Comparison of ENCODE assay signal across 8 mouse cellular contexts in genomic region chr1:166154162-166155112, GRCm38 (mm10). TPM values are rescaled to one million over a fixed set of nuclear protein-coding genes. Genes with fewer than 3 reads are reported as not detected.
DNase-seq lines count a peak whose midpoint lies in the region; ATAC-seq lines count a peak whose summit lies in the region.

No protein-coding gene starts in this region.

- intact Hi-C loops in gastrocnemius, postnatal 14 days (cut with DNase I; ENCODE audit: low total_unique reads), result loop anchor here (2.0 to 5.0 kb wide), 3 partner anchors 152 to 376 kb away; partner anchors contain the start of gene Pou2f1
- intact Hi-C loops in left cerebral cortex, postnatal 36 days (cut with DNase I), result loop anchor here (5.0 to 10.0 kb wide), 3 partner anchors 107 to 480 kb away; no protein-coding TSS in a partner anchor

- 21% methylated on average over 29 of the region's 29 CpGs for WGBS in midbrain, embryonic 10.5 days

- no peak overlapping the region for H3K27ac ChIP-seq in midbrain, embryonic 10.5 days (replicated peaks)

- no peaks in the 10 kb centered on the region for H3K9me3 ChIP-seq in midbrain, embryonic 10.5 days (replicated peaks)

- H3K4me1 ChIP-seq in midbrain, embryonic 10.5 days, result peaks cover 18% of the 10 kb centered on the region

- peak; percentile 92 for ATAC-seq in inflammation-experienced regulatory T-cells, adult 6 months

- peak; percentile 56 for DNase-seq in adrenal gland, adult 2 months
- peak; percentile 87 for DNase-seq in embryo, embryonic 10 days (ENCODE audit: low spot score)
- DNase-seq in gastrocnemius, postnatal 14 days, result peak; percentile 71
- peak; percentile 66 to 68 for DNase-seq in left cerebral cortex, postnatal 36 days (ENCODE audit: low spot score in 2 of 2)
- peak; percentile 76 for DNase-seq in midbrain, embryonic 10.5 days (ENCODE audit: low spot score)
- DNase-seq in right cerebral cortex, postnatal 36 days (ENCODE audit: low spot score in 2 of 2), result peak; percentile 41 to 53
- DNase-seq in yolk sac, embryonic 10.5 days (ENCODE audit: low spot score), result peak; percentile 62

- H3K4me3 ChIP-seq in midbrain, embryonic 10.5 days, result peak overlapping the region; percentile 31; the same call in 1 of the 2 replicates

- H3K36me3 ChIP-seq in midbrain, embryonic 10.5 days, result no peaks in the 10 kb centered on the region

- peaks cover 28% of the 10 kb centered on the region for H3K27me3 ChIP-seq in midbrain, embryonic 10.5 days (ENCODE audit: low read depth, poor library complexity, severe bottlenecking)

RNA-seq across cellular contexts. Expression of gene Gpa33, which starts 24.4 kb away (rescaled TPM):
- under 1 TPM; 0.20 to 0.38 TPM for total RNA-seq in adrenal gland, adult 2 months (2021)
- polyA plus RNA-seq in adrenal gland, adult 2 months (2012; rRNA removed), result 0.66 and 0.78 TPM in 2 replicates
- not detected for total RNA-seq in gastrocnemius, postnatal 14 days (2021)
- not detected for polyA plus RNA-seq in inflammation-experienced regulatory T-cells, adult 6 months (2017; shearing (Covaris generic))
- total RNA-seq in left cerebral cortex, postnatal 36 days (2021), result not detected
- polyA plus RNA-seq in midbrain, embryonic 10.5 days (2016; fragmentation: Nextera tagmentation; extraction: Ambion mirVana), result 0.31 and 0.55 TPM in 2 replicates

RNA-seq across cellular contexts. Expression of gene Dusp27, which starts 26.7 kb away (rescaled TPM):
- total RNA-seq in adrenal gland, adult 2 months (2021), result under 1 TPM; 0.07 to 0.12 TPM
- 0.03 and 0.10 TPM in 2 replicates for polyA plus RNA-seq in adrenal gland, adult 2 months (2012; rRNA removed)
- 100 to 1,000 TPM in 1 of 2 experiments, 10 to 100 TPM in 1; 92.2 to 121 TPM for total RNA-seq in gastrocnemius, postnatal 14 days (2021)
- polyA plus RNA-seq in inflammation-experienced regulatory T-cells, adult 6 months (2017; shearing (Covaris generic)), result not detected
- under 1 TPM; 0.16 to 0.17 TPM for total RNA-seq in left cerebral cortex, postnatal 36 days (2021)
- 2.7 and 3.5 TPM in 2 replicates for polyA plus RNA-seq in midbrain, embryonic 10.5 days (2016; fragmentation: Nextera tagmentation; extraction: Ambion mirVana)

Comparison
In these comparisons a context has a peak if more than half of its experiments do, and no peak if none do; other contexts are left out.
1. RNA of gene Dusp27, which starts 26.7 kb away (total RNA-seq): 92.2 to 121 TPM in gastrocnemius, postnatal 14 days; 0.16 to 0.17 TPM in left cerebral cortex, postnatal 36 days and 0.07 to 0.12 TPM in adrenal gland, adult 2 months; every median in the first group is over 10 times any median in the second.
2. Peak in every context shown above with its lines, with median percentiles within 50 percentile points of each other: DNase-seq.